Mouse (Mus musculus) myocyte (in vitro differentiated cells): ENCODE data around the gene Cnot10.

Source experiments
- MAX ChIP-seq: IDR thresholded peaks from one replicate; pipeline ENCODE4 v1.6.1; 2011; ENCODE audit warnings: low read depth, mild to moderate bottlenecking, control low read depth
- MYOD1 ChIP-seq, 3 experiments: IDR thresholded peaks; one replicate each; pipeline ENCODE4 v1.6.1; 2011; ENCODE audit warnings: control low read depth in 2 of 3, low read depth in 2 of 3, mild to moderate bottlenecking in 2 of 3, moderate library complexity in 1 of 3; ENCODE audit not compliant: insufficient read length in 2 of 3, control insufficient read depth in 1 of 3
- POLR2A ChIP-seq: IDR thresholded peaks from one replicate; pipeline ENCODE4 v1.6.1; 2011; ENCODE audit warnings: low read depth, mild to moderate bottlenecking, control low read depth, moderate library complexity; ENCODE audit not compliant: insufficient read length

DNA sequence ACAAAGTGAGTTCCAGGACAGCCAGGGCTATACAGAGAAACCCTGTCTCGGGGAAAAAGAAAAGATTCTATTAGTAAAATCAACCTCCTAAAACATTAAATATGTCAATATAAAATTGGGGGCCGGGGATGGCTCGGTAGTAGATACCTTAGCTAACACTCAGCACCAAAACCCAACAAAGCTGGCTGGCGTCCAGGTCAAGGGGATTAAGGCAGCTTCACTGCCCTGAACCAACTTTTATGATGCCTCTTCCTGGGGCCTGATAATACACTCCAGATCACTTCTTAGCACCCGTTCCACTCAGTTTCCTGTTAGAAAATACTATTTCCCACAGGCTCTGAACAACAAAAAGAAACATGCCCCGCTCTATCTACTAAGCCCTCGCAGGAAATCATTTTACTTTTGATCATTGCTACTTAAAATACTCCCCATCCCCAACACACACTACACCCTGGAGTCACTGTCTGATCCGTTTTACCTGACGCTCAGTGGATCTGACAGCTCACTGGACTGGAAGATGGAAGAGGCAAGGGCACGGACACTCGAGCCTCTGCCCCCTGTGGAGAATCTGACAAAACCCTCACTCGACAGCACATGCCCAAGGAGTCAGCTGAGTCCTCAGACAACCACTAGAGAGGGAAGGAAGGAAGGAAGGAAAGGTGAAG is 36.0 kb downstream of the Cnot10 start:
- TF ChIP-seq POLR2A, result no peak
- no peak for TF ChIP-seq MYOD1 (IDR thresholded peaks at IDR 0.05; ENCODE audit: control insufficient read depth in 1 of 3, insufficient read length in 2 of 3, low read depth in 2 of 3)
- TF ChIP-seq MAX, result no peak
